Mouse (Mus musculus): ENCODE results near the gene Mmd2. TPM values are rescaled to one million over a fixed set of nuclear protein-coding genes. Genes with fewer than 3 reads are reported as not detected.
A peak's percentile ranks its signal among the peaks of the same experiment; 100 is the strongest.

Gene Mmd2
- polyA plus RNA-seq, 1 experiment from 2014 or later = 2.0 TPM

DNA sequence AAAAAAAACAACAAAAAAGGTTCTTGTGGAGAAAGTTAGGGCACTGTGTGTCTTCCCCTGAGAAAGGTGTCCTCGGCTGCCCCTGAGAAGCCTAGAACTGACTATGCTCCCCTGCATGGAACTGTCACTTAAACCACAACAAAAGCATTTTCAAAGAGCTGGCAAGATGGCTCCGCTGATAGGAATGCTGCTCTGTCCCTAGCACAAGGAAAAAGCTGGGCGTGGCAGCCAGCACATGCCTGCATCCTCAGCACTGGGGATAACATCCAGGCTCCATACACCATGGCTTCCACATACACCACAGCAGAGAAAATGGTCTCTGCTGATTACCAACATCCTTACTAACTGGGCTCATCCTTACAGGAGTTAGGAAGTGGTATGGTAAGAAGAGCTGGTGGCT, 61.5 kb downstream of the Mmd2 start:
- 66% methylated on average over 3 of the region's 3 CpGs for WGBS
- ATAC-seq (ENCODE audit: insufficient number of reproducible peaks, insufficient read depth, low FRiP score, low read depth) = no peak
- H3K27me3 ChIP-seq (ENCODE audit: control insufficient read depth, insufficient read depth, low read length) = no peaks in the 10 kb centered on the region
- H3K4me3 ChIP-seq (ENCODE audit: low read depth, low read length) = no peak overlapping the region
- H3K9ac ChIP-seq (replicated peaks; ENCODE audit: low read depth, low read length) = no peak overlapping the region
- H3K4me1 ChIP-seq (ENCODE audit: control insufficient read depth, insufficient read depth, low read length) = no peaks in the 10 kb centered on the region; the same call in 1 of the 2 replicates
- H3K36me3 ChIP-seq (ENCODE audit: control insufficient read depth, insufficient read depth, low read length) = no peaks in the 10 kb centered on the region
- H3K27ac ChIP-seq (ENCODE audit: low read length) = no peak overlapping the region
- H3K4me2 ChIP-seq (replicated peaks; ENCODE audit: low read depth, low read length) = no peak overlapping the region
- H3K9me3 ChIP-seq (ENCODE audit: control insufficient read depth, low read depth, low read length) = no peaks in the 10 kb centered on the region

DNA sequence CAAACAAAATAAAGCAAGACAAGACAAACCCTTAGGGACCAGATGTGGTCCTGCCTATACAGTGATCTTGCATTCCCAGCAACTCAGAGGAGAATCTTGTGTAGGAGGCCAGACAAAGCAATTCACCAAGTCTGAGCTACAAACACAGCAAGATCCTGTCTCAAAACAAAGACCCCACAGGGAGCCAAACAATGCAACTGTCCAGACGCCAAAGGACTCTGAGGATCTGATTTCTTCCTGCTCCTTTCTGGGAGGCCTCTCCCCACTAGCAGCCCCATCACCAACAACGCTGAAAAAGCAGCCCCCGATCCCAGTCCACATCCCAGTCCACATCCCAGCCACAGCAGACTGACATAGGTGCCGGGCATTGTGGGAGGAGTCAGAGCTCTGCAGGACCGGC, 62.3 kb downstream of the Mmd2 start:
- H3K27ac ChIP-seq (ENCODE audit: low read length) = no peak overlapping the region

DNA sequence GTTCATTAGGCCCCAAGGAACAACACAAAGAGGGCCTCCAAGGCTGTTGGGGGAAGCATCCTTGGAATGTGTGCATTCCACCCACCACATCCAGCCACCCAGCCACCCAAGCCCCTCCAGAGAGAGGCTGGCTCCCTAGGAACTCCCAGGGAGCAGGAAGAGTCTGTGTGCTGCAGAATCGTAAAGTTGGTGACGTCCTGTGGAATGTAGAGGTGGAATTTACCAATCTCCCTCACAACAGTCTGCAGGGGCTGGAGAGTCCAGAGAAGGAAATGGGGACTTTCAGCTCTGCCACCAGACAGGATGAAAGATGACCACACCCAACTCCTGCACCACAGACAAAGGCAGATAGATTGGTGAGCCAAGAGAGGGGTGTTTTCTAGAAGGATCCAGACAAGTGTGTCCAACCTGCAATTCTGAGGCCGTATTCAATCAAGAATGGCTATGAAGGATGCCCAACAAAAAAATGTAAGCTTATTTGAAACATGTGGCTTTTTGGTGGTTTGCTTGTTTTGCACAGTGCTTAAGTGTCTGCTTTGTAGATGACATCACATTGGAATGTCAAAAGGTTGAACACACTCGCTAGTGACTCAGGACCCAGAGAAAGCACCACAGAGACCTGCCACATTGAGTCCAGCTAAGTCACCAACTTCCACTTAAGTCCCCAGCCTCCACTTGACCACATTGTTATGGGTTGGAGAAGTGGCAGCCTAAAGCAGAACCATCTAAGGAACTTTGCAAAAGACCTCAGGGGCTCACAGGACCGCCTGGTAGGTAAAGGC, 63.4 kb downstream of the Mmd2 start:
- Histone ChIP-seq H3K36me3 (ENCODE audit: control insufficient read depth, insufficient read depth, low read length) (no peaks in the 10 kb centered on the region), H3K4me3 (ENCODE audit: low read depth, low read length) (no peak overlapping the region), H3K27ac (ENCODE audit: low read length) (no peak overlapping the region), H3K27me3 (ENCODE audit: control insufficient read depth, insufficient read depth, low read length) (no peaks in the 10 kb centered on the region), H3K9ac (replicated peaks; ENCODE audit: low read depth, low read length) (no peak overlapping the region), H3K4me1 (ENCODE audit: control insufficient read depth, insufficient read depth, low read length) (no peaks in the 10 kb centered on the region; the same call in 1 of the 2 replicates), H3K9me3 (ENCODE audit: control insufficient read depth, low read depth, low read length) (no peaks in the 10 kb centered on the region), H3K4me2 (replicated peaks; ENCODE audit: low read depth, low read length) (no peak overlapping the region)
- 54% methylated on average over 5 of the region's 5 CpGs for WGBS
- ATAC-seq (ENCODE audit: insufficient number of reproducible peaks, insufficient read depth, low FRiP score, low read depth) = no peak

More for the DNA sequence above, 62.3 kb downstream of the Mmd2 start:
- Histone ChIP-seq H3K9ac (replicated peaks; ENCODE audit: low read depth, low read length) (no peak overlapping the region), H3K9me3 (ENCODE audit: control insufficient read depth, low read depth, low read length) (no peaks in the 10 kb centered on the region), H3K4me3 (ENCODE audit: low read depth, low read length) (no peak overlapping the region), H3K4me2 (replicated peaks; ENCODE audit: low read depth, low read length) (no peak overlapping the region), H3K36me3 (ENCODE audit: control insufficient read depth, insufficient read depth, low read length) (no peaks in the 10 kb centered on the region), H3K27me3 (ENCODE audit: control insufficient read depth, insufficient read depth, low read length) (no peaks in the 10 kb centered on the region), H3K4me1 (ENCODE audit: control insufficient read depth, insufficient read depth, low read length) (no peaks in the 10 kb centered on the region; the same call in 1 of the 2 replicates)
- ATAC-seq (ENCODE audit: insufficient number of reproducible peaks, insufficient read depth, low FRiP score, low read depth) = no peak
- 25% methylated on average over 5 of the region's 5 CpGs for WGBS

DNA sequence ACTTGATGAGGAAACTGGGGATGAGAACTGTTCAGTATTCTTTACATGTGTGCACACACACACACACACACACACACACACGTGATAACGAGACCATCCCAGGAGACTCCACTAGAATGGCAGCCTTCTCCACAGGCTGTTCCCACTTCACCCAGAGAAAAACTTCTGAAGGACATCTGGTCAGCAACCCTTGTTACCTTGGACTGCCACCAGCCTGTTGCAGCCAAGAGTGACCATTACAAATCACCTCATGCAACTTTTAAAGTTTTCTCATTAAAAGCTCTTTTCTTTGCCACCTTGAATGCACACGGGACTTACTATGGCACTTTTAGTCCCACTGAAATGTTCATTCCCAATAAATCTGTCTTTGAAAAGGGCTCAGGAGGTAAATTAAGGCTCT, 71.3 kb downstream of the Mmd2 start:
- Histone ChIP-seq H3K9me3 (ENCODE audit: control insufficient read depth, low read depth, low read length) (no peaks in the 10 kb centered on the region), H3K9ac (replicated peaks; ENCODE audit: low read depth, low read length) (no peak overlapping the region), H3K36me3 (ENCODE audit: control insufficient read depth, insufficient read depth, low read length) (no peaks in the 10 kb centered on the region), H3K4me3 (ENCODE audit: low read depth, low read length) (no peak overlapping the region), H3K4me1 (ENCODE audit: control insufficient read depth, insufficient read depth, low read length) (no peaks in the 10 kb centered on the region), H3K4me2 (replicated peaks; ENCODE audit: low read depth, low read length) (no peak overlapping the region), H3K27me3 (ENCODE audit: control insufficient read depth, insufficient read depth, low read length) (no peaks in the 10 kb centered on the region), H3K27ac (ENCODE audit: low read length) (no peak overlapping the region)
- no peak for ATAC-seq (ENCODE audit: insufficient number of reproducible peaks, insufficient read depth, low FRiP score, low read depth)
- WGBS = 85% methylated on average over 3 of the region's 3 CpGs

DNA sequence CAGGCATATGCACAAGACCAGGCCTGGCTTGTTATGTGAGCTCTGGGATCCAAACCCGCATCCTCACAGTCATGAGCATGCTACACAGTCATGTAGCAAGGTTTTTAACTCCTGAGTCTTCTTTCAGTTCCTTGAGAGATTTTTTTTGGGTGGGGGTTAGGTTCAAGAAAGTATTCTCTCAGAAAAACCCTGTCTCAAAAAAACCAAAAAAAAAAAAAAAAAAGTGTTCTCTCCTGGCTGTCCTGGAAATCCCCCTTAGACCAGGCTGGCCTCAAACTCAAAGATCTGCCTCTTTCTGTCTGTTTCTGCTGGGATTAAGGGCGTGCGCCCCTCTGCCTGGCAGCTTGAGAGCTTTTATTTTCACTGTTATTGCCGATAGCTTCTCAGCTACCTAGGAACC, 73.2 kb downstream of the Mmd2 start:
- no peak overlapping the region for H3K4me3 ChIP-seq (ENCODE audit: low read depth, low read length)
- ATAC-seq (ENCODE audit: insufficient number of reproducible peaks, insufficient read depth, low FRiP score, low read depth) = no peak
- 73% methylated on average over 4 of the region's 4 CpGs for WGBS
- H3K36me3 ChIP-seq (ENCODE audit: control insufficient read depth, insufficient read depth, low read length) = no peaks in the 10 kb centered on the region
- H3K4me2 ChIP-seq (replicated peaks; ENCODE audit: low read depth, low read length) = no peak overlapping the region
- H3K4me1 ChIP-seq (ENCODE audit: control insufficient read depth, insufficient read depth, low read length) = no peaks in the 10 kb centered on the region
- H3K27ac ChIP-seq (ENCODE audit: low read length) = no peak overlapping the region
- no peaks in the 10 kb centered on the region for H3K9me3 ChIP-seq (ENCODE audit: control insufficient read depth, low read depth, low read length)
- no peak overlapping the region for H3K9ac ChIP-seq (replicated peaks; ENCODE audit: low read depth, low read length)
- no peaks in the 10 kb centered on the region for H3K27me3 ChIP-seq (ENCODE audit: control insufficient read depth, insufficient read depth, low read length)

DNA sequence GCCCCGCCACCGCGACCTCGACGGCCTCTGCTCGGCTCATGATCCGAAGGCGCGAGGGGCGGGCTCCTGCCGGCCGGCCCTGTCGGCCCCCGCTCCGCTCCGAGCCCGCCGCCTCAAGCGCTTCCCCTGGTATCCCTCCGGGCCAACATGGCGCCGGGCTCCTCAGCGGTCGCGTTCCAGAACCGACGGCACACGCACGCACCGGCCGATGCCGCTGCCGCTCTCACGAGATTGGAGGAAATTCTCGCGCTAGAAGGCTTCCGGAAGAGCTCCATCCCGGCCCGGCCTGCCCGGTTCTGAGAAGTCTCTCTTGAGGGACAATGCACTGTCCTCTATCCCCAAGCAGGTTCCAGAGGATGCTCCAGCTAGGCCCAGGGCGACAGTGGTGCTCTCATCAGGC, 78.7 kb downstream of the Mmd2 start, which contains the start of gene Papolb:
Gene Papolb (minus strand): TSS at position 162 of the 400 bp plus-strand sequence.
- 0 out of 2 replicates have a peak, but pooled peaks cover 6% of the 10 kb centered on the region for H3K4me1 ChIP-seq (ENCODE audit: control insufficient read depth, insufficient read depth, low read length)
- WGBS = 42% methylated on average over 41 of the region's 41 CpGs
- H3K27me3 ChIP-seq (ENCODE audit: control insufficient read depth, insufficient read depth, low read length) = no peaks in the 10 kb centered on the region
- no peaks in the 10 kb centered on the region for H3K36me3 ChIP-seq (ENCODE audit: control insufficient read depth, insufficient read depth, low read length)
- no peaks in the 10 kb centered on the region for H3K9me3 ChIP-seq (ENCODE audit: control insufficient read depth, low read depth, low read length)
- H3K4me2 ChIP-seq (replicated peaks; ENCODE audit: low read depth, low read length) = peak within 1 kb of the TSS; percentile 33; the same call in 1 of the 2 replicates
- no peak within 1 kb of the TSS for H3K27ac ChIP-seq (ENCODE audit: low read length)
- ATAC-seq (ENCODE audit: insufficient number of reproducible peaks, insufficient read depth, low FRiP score, low read depth) = no peak
- no peak within 1 kb of the TSS for H3K4me3 ChIP-seq (ENCODE audit: low read depth, low read length)
- H3K9ac ChIP-seq (replicated peaks; ENCODE audit: low read depth, low read length) = no peak within 1 kb of the TSS

DNA sequence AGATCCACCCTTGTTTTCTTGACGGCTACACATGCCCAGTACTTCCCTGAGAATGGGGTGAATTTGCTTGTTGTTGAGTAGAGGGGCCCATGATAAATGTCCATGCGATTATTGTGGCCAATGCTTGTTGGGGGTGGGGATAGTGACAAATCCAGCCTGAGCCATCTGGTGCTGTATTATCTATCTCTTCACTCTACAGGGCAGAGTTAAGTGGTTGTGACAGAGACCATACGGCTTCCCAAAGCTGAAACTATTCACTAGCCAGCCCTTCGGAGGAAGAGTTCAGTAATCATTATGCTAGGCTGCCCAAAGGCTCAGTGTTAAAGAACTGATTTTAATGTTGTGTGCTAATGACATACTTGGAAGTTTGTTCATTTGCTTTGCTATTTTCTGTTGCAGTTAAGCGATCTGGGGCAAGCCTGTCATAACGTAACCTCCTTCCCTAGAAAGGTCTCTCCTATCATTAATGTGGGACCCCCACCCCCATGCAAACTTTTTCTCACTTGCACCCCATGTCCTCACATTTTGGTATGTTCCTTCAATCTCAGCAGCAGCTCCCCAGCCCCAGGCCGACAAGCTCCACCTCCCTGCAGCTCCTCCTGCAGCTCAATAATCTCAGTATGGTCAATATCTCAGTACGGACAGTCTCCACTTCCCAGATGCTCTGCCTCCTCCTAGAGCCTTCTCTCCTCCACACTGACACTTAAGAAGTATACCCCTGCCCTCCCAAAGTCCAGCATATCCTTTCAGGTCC, 83.7 kb downstream of the Mmd2 start:
- Histone ChIP-seq H3K4me3 (ENCODE audit: low read depth, low read length) (no peak overlapping the region), H3K9me3 (ENCODE audit: control insufficient read depth, low read depth, low read length) (no peaks in the 10 kb centered on the region), H3K36me3 (ENCODE audit: control insufficient read depth, insufficient read depth, low read length) (no peaks in the 10 kb centered on the region), H3K4me2 (replicated peaks; ENCODE audit: low read depth, low read length) (no peak overlapping the region), H3K27me3 (ENCODE audit: control insufficient read depth, insufficient read depth, low read length) (no peaks in the 10 kb centered on the region), H3K4me1 (ENCODE audit: control insufficient read depth, insufficient read depth, low read length) (0 out of 2 replicates have a peak, but pooled peaks cover 6% of the 10 kb centered on the region), H3K9ac (replicated peaks; ENCODE audit: low read depth, low read length) (no peak overlapping the region), H3K27ac (ENCODE audit: low read length) (peak overlapping the region; percentile 33; the same call in 1 of the 2 replicates)
- 61% methylated on average over 8 of the region's 8 CpGs for WGBS
- ATAC-seq (ENCODE audit: insufficient number of reproducible peaks, insufficient read depth, low FRiP score, low read depth) = no peak

DNA sequence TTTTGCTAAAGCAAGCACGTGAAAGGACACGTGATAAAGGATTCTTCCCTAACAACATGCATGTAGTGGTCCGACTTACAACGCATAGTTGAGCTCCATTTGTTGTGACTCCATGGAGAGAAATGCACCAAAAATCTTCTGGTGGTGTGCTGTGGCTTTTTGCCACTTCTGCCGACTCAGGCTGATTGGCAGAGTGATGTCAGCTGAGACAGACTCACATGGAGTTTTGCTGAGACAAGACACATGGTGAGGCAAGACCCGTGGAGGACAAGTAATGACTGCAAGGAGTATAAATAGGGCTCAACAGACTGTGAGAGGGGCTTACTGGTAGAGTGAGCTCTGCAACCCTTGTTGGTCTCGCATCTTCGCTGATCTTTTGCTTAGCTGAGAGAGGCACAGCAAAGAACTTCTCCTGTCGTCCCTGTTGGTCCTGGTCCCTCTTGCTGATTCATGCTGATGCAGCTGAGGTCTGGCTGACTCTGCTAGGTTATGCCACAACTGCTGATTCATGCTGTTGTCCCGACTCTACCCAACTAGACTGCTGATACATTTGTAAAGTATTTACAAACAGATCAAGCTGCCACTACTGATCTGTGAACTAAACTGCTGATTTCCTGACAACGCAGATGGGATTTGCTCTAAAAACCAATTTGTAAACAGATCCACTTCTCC, 87.3 kb downstream of the Mmd2 start:
- no peak overlapping the region for H3K4me3 ChIP-seq (ENCODE audit: low read depth, low read length)
- no peak overlapping the region for H3K27ac ChIP-seq (ENCODE audit: low read length)
- 82% methylated on average over 11 of the region's 11 CpGs for WGBS
- no peak for ATAC-seq (ENCODE audit: insufficient number of reproducible peaks, insufficient read depth, low FRiP score, low read depth)
- no peak overlapping the region for H3K9ac ChIP-seq (replicated peaks; ENCODE audit: low read depth, low read length)
- H3K4me2 ChIP-seq (replicated peaks; ENCODE audit: low read depth, low read length) = no peak overlapping the region
- no peaks in the 10 kb centered on the region for H3K9me3 ChIP-seq (ENCODE audit: control insufficient read depth, low read depth, low read length)
- H3K36me3 ChIP-seq (ENCODE audit: control insufficient read depth, insufficient read depth, low read length) = no peaks in the 10 kb centered on the region
- H3K4me1 ChIP-seq (ENCODE audit: control insufficient read depth, insufficient read depth, low read length) = 0 out of 2 replicates have a peak, but pooled peaks cover 6% of the 10 kb centered on the region
- H3K27me3 ChIP-seq (ENCODE audit: control insufficient read depth, insufficient read depth, low read length) = no peaks in the 10 kb centered on the region
